Mouse (Mus musculus) heart, postnatal 10 days (tissue): ENCODE data around the gene Nfkbia. TPM values are rescaled to one million over a fixed set of nuclear protein-coding genes. Genes with fewer than 3 reads are reported as not detected.

Experiments used
- DNase-seq, 2 experiments: peaks; one replicate each; pipeline ENCODE4 v3.0.0; 2021
- intact Hi-C: fragments of 180-260 bp; cut with DNase I; formaldehyde crosslinking; loops from one replicate; pipeline ENCODE4 v1.15.1; 2025
- total RNA-seq, 2 experiments: library from RNA; stranded (reverse); gene quantifications; 2 replicates each; pipeline ENCODE4 v1.2.3; 2021

Gene Nfkbia
- total RNA-seq, 2 experiments from 2014 or later, result 45.7 to 65.3 TPM

DNA sequence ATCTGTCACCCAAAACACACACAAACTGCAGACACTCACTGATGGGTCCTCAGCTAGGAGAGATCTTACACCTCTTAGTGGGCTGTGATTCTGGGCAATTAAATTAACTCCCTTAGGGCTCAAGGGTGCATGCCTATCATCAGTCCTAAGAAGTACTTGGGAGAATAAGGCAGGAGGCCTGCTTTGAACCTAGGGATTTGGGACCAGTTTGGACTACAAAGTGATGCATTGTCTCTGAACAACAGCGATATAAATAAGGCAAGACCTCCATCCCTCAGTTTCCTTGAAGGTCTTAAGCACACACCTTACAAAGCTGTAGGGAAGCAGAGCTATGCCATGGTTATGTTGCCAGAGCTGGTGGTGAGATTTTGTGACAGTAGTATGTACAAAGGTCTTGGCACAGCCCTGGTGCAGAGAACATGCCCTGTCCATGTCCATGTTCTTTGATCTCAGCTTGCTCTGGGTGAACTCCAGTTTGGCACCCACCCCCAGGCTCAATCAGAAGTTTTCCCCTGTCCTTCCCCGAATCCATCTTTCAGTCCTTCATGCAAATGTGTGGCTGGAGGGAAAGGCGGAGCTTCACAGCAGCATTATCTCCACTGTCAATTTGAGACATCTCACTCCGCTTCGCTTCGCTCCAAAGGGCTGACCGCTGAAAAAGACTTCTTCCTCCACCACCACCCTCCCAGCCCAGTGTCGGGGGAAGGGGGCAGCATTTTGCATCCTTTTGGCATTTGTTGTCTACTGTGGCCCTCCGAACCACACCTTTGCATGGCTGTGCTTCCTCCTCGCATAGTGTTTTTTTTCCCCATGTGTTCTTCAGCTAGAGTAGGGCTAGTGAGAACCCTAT, 24.9 kb downstream of the Nfkbia start:
- intact Hi-C loops, result no loop called here
- DNase-seq, result no peak

DNA sequence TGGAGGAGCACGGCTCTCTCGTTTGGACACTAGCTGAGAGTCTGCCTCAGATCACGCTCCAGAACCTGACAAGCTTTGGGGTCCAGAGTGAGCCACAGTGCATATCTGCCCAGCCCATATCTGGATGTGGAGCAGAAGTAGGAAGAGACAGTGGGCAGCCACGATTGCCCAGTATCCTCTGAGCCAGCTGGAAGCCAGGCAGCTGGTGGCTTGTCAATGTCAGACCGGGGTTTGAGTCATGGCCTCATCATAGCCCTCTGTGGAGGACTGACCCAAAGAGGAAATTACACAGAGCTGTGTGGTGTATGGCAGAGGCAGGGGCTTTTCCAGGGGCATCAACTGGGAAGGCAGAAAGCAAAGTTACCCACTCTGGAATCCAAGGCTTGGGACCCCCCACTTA, 25.6 kb downstream of the Nfkbia start:
- intact Hi-C loops, result no loop called here
- no peak for DNase-seq

DNA sequence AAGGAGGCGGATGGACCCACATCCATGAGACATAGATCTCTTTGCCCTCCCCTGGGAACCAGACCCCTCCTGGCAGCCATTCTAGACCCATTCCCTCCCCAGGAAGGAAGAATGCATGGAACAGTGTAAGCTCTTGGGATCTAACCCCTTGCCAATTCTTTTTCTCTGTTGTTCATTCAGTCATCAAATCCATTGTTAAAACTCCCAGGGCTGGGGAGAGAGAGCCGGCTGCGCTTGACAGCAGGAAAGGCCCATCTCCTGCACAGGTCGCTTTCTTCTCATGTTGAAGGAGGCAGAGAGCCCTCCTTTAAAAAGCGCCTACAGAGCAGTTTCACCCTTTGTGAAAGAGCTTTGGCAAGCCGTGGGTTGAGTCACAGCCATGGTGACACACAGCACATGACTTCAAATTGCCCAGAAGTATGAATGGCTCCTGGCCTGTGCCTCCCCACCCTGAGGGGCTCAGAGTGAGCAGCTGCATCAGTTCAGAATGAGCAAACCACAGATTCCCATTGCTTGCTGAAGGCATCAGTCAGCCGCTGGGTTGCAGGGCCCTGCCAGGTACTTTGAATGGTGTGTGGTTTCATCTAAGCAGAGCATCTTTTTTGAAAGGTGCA, 26.3 kb downstream of the Nfkbia start:
- DNase-seq, result peak; percentile 51 to 57
- intact Hi-C loops, result no loop called here

DNA sequence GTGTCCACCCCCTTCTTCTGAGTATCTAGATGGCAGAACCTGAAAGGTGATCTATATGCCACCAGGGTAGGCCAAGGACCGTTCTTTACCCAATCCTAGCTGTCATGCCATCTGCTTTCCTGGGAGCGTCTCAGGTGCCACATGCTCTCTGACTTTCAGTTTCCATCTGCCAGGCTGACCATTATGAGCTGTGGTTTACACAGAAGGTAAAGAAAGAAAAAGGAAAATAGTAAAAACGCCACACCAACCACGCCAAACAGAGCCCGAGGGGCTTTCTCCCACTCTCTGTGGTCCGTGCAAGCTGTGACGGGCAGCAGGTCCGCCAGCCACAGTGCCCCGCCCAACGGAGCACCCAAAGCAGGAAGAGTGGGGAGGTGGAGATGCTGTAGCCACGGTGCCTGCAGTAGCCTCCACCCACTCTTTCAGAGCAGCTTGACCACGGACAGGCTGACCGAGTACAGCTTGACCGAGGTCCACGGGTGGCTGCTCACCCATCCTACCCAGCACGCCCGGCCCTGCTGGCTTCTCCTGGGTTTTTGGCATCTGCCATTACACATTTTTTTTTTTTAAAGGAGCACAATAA, 27.0 kb downstream of the Nfkbia start:
- intact Hi-C loops, result no loop called here
- DNase-seq, result no peak

DNA sequence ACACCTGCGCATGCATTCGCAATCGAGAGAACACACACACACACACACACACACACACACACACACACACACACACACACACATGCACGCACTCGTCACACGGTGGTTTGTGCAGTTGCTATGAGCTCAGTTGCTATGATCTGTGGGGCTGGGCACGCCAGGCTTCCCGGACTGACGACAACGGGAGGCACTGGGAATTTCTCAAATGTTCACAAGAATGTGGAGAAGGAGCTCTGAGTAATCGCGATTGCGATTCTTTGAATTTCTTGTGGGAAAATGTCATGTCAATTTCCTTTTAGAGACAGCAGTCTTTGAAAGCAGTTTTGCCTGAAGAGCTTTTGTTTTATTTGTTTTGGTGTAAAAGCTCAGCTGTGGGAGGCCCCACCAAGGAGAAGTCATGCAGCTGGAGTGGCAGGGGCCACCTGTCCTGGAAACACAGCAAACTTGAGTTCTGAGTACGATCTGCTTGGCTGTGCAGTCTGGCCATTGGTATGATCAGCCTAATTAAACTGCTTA, 27.5 kb downstream of the Nfkbia start:
- intact Hi-C loops, result no loop called here
- DNase-seq, result peak in 1 of 2 experiments; percentile 38

DNA sequence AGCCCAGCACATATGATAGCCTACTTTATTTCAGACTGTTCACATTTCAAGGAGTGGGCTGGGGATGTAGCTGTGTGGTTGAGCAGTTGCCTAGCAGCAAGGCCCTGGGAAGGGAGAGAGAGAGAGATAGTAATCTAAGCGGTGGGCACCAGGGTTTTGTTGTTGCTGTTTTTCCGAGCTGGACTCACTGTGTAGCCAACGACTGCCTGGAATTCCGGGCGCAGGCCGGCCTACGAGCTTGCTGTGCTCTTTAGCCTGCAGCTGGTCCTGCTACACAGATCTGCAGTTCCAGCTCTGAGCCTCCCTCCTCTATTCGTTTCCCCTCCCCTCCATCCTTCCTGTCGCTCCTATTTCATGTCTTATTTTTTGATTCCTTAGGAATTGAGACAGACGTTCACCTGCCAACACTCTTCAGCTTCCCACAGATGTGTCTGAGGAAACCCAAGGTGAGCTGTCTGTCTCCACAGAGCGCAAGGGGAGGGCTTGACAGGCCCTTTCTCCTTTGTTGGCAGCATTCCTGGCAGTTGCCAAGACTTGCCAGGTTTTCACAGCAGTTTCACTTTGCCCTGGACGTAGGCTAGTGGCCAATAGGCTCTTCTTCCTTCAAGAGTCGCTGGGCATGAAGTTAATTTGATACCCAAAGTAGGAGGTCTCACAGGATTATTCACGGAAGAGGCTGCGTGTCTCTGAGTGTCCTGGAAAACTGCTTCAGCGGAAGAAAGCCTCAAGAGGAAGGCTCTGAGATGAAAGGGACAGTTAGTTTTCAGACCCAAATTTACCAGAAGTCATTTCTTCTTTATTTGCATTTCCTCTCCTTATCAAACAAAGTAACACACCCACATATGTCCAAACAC, 28.2 kb downstream of the Nfkbia start:
- DNase-seq, result peak; percentile 74 to 80
- intact Hi-C loops, result no loop called here

DNA sequence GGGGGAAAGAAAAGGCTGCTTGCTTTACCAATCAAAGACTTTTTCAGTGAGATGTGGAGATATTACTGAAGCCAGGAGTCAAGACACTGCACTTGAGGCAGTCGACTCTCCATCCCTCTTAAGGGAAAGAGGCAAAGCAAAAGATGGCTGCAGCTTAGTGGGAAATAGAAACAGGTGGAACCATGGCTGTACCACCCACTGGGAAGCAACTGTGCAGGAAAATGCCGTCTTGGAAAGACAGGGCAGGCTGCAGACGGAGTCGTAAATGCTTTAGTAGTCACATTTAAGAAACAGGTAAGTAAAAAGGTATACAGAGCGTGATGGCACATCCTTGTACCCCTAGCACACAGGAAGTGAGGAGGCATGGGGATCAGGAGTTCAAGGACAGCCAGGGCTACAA, 29.4 kb downstream of the Nfkbia start:
- no peak for DNase-seq
- intact Hi-C loops, result no loop called here

DNA sequence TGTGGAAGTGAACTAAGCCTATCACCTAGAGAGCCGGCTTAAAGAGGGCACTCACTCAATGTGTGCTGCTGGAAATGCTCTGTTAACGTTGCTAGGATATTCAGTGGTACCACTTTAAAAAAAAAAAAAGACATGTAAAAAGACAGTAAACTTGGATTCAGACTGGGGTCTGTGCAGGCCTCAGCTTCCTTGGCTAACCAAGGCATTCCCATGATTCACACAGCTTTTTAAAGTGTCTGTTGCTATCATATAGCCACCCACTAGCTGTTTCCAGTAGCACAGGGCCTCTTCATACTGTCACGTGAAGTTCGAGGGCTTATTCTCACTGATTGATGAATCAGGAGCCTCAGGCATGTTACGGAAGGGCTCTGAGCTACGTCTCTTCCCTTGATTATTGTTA, 30.0 kb downstream of the Nfkbia start:
- no peak for DNase-seq
- intact Hi-C loops, result no loop called here

DNA sequence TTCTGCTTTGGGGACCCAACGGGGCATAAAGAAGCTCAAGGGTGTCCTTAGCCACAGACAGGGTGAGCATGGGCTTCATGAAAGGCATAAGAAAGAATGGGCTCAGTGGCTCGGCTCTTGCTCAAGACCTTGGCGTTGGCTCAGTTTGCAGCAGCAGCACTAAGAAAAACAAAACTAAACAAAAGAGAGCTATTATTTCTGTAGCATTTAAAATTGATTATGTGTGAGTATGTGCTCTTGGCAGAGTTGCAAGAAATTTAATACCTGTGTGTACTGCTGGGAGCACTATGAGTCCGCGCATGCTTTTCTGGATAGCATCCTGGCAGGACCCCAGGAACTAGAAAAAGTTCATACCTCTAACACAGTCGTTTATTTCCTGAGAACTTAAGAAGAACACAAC, 30.7 kb downstream of the Nfkbia start:
- intact Hi-C loops, result no loop called here
- no peak for DNase-seq

DNA sequence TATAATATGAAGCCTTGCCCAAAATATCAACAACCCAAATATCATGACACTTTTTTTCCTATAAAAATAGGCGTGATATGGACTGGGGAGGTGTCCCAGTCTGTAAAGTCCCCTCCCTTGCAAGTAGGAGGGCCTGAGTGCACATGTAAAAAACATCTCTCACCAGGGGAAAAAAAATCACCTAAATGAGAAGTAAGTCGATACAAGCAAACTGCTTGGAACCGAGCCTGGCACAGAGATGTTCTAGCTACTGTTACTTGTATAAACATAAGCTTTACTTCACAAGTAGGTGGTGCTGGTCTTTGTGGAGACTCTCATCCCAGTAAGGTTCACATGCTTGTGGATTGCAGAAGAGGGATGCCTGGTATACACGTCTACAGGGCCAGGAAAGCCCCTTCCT, 31.5 kb downstream of the Nfkbia start:
- DNase-seq, result no peak
- intact Hi-C loops, result no loop called here

DNA sequence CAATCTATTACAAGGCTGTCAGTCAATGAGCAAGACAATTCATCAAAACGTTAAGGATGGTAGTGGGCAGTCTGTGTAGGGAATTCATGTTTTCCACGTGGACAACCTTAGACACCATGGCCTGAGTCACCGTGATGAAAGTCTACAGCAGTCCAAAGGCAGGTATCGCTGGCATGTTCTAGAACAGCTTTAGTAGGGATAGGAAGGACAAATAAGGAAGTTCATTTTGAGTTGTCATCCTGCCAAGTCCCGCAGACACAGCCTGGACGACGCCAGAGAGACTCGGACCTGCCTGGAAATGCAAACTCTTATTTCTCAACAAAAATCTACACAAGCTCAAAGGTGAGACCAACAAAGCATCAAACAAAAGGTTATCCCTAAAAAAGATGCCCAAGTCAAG, 32.7 kb downstream of the Nfkbia start:
- intact Hi-C loops, result no loop called here
- DNase-seq, result no peak

DNA sequence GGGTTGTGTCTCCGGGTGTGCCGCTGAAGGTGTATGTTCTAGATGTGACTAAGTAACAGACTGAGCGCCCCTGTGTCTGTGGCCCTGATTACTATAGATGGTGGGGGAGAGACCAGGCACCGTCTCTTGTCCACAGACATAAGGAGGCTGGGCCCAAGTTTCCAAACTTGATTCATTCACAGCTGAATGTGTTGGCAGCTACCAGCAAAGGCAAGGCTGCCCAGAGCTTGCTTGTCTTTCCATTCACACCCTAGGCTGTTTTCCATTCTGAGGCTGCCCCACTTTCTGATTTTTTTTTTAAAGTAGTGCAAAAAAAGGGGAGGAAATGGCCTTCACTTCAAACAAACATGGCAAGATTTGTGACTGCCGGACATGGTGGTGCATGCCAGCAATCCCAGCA, 35.6 kb downstream of the Nfkbia start:
- intact Hi-C loops, result no loop called here
- no peak for DNase-seq

DNA sequence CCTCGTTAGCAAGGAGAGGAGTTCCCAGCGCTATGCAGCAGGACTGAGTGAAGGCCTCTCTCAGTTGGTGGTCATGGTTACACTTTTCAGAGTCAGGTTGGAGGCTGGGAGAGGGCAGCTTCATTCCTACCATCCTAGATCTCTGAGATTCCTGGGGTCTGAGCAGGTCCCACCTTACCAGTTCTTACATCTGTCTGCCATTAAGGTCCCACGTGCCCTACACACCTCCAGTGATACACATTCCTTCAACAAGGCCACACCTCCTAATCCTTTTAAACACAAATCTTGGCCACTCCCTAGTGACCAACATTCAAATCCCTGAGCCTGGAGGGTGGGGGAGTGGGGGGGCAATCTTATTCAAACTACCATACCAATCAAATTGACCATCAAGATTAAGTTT, 36.3 kb downstream of the Nfkbia start:
- intact Hi-C loops, result no loop called here
- DNase-seq, result no peak

DNA sequence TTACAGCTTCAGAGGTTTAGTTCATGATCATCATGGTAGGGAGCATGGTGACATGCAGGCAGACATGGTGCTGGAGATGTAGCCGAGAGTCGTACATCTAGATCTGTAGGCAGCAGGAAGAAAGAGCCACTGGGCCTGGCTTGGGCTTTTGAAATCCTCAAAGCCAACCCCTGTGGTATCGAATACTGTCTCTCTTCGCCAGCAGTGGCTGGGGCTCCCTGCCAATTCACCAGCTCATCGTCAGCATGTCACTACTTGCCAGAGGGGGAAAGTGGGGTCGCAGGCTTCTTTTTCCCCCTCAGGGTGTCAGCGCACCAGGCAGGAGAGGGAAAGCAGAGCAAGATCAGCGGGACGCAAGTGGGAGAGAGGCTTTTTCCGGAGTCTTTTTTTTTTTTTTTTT, 37.2 kb downstream of the Nfkbia start:
- no peak for DNase-seq
- intact Hi-C loops, result no loop called here

DNA sequence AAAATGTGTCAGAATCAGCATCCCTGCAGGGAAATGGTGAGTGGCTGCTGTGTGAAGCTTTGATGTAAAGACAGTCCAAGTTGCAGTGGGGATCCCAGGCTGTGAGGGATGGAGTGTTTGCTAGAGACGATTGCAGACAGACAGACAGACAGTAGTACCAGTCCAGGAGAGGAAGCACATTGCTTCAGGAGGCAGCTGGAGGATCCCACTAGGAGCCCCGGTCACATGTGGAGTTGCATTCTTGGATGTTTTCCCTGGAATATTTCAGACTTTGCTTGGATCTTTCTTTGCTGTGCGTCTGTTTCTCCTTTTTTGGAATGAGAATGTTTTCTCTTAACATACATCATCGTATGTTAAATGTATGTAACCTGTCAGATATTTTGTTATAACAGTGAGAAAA, 38.5 kb downstream of the Nfkbia start:
- intact Hi-C loops, result no loop called here
- DNase-seq, result no peak

DNA sequence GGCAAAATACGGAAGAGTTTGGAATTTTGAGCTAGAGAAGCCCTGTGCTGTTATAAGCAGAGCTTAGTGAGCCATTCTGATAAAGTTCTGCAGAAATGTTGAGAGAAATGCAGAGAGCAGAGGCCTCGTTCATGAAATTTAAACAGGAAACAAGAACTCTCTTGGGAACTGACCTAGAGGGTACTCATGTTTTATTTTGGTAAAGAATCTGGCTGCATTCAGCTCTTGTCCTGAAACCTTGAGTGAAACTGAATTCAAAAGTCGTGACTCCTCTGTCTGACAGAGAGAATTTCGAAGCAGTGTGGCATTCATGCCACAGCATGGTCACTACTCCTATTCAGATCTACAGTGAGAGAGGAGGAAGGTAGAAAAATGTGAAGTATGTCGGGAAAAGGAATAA, 39.6 kb downstream of the Nfkbia start:
- intact Hi-C loops, result no loop called here
- no peak for DNase-seq

DNA sequence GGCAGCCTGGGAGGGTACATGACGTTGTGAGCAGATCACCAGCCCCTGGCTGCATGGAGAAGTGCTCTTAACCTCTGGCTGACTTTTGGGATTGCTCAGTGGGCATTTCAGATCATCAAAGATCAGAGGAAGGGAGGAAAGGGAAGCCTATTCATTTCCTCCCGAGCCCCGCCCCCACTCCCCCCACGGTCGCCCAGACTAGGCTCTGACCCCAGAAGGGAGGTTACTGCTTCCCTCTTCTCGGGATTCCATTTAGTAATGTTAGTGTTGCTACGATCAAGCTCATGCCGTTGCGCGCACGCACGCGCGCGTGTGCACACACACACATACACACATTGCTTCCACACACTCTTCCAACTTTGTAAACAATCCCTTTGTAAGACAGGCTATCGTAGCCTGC, 42.0 kb downstream of the Nfkbia start:
- peak in 1 of 2 experiments; percentile 19 for DNase-seq
- intact Hi-C loops, result no loop called here

DNA sequence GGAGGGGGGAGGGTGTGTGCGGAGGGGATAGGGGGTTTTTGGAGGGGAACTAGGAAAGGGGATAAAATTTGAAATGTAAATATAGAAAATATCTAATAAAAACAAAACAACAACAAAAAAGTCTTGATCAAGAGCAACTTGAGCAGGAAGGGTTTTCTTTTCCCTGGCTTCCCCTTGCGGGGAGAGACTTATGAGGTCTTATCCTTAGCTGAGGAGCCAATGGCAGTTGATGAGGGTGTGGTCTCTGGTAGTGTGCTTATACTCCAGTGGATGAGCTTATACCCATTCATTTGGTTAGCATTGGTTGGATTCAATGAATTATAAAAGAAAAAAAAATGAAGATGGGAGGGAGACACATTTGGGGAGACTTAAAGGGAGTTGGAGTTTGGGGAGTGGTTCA, 43.4 kb downstream of the Nfkbia start:
- no peak for DNase-seq

DNA sequence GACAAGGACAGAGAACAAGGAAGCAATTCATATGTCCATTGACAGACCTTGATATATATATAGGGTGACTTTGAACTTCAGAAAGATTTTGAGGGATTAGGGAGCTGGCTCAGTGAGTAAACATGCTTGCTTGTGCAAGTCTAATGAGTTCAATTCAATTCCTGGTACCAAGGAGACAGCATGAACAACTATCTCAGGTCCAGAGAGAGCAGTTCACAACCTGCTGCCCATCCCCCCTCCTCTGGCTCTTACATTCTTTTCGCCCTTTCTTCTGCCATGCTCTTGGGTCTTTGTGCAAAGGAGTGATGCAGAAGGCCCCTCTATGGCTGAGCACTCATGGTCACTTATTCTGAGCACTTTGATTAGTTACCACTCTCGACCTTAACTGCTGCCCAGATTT, 44.0 kb downstream of the Nfkbia start:
- DNase-seq, result no peak
- intact Hi-C loops, result loop anchor here (10.0 kb wide), 1 partner anchor 464 kb away; the partner anchor contains the start of gene Gm20403

More for the DNA sequence above, 43.4 kb downstream of the Nfkbia start:
- intact Hi-C loops, result loop anchor here (10.0 kb wide), 1 partner anchor 464 kb away; the partner anchor contains the start of gene Gm20403

DNA sequence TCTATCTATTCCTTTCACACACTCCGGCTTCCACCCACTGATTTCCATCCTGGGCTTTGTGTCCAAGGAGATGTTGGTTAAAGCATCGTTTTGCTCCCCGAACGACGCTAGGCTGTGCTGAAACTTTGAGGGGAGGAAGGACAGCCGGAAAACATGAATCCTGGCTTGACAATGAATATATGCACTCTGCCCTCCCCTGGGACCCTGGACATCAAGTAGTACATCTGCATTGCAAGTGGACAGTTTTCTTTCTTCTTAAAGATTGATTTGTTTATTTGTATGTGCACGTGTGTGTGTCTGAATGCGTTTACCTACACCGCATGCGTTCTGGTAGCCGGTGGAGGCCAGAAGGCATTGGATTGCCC, 45.1 kb downstream of the Nfkbia start:
- intact Hi-C loops, result loop anchor here (10.0 kb wide), 1 partner anchor 463 kb away; the partner anchor contains the start of gene Gm20403
- DNase-seq, result no peak
